Mouse (Mus musculus) cerebellum, adult (tissue): ENCODE results near the gene St13.

Source experiments
- ATAC-seq: cut with Nextera tagmentation; 2 replicates; pipeline ENCODE4 v1.9.2; 2017; ENCODE audit warnings: mild to moderate bottlenecking, moderate library complexity, mixed read lengths; ENCODE audit not compliant: insufficient number of reproducible peaks, low FRiP score, low TSS enrichment

Gene St13

DNA sequence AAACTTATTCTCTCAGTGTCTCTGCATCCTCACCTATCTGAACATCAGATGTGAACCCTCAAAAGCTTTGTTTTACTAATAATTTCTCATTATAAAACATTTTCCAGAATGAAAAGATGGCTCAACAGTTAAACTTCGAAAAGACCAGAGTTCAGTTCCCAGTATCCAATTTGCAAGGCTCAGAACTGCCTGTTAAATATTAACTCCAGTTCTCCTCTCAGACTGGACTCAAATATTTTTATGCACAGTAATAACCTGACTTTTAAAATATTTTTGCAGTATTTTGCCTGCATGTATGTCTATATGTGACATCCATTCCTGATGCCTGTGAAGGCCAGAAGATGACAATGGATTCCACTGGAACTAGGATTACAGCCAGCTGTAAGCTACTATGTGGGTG is 31.3 kb downstream of the St13 start:
- no peak for ATAC-seq

DNA sequence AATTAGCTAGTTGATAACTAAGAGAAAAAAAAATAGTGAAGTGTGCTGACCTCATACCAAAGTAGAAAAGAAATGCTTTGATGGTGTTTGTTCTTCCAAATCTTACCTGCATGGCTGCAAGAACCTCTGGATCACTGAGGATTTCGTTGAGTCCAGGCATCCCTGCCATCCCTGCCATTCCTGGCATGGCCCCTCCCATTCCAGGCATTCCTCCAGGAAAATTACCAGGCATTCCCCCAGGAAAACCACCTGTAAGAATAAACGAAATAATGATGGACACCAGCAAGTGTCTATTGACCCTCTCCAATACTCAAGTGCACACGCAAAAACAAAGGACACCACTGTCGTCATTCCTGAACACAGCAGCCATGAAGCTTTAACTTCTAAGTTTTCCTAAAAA is 33.6 kb downstream of the St13 start:
- ATAC-seq: no peak

DNA sequence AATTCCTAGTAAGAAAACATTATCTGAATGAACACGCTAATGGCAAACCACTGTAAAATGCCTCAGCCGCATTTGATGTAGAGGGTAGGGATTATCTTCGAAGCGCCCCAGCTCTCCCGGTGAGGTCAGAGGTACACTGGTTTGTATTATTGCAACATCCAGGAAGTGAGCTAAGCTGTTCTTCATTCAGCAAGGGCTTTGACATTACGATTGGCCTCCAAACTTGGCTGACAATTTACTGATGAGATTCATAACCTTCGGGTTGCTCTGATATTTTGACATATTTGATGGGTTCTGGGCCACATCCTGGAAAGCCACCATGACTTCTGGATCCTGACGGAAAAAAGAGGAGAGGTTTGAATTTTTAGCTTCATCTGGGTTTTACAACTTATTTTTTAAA is 34.6 kb downstream of the St13 start:
- ATAC-seq: no peak

DNA sequence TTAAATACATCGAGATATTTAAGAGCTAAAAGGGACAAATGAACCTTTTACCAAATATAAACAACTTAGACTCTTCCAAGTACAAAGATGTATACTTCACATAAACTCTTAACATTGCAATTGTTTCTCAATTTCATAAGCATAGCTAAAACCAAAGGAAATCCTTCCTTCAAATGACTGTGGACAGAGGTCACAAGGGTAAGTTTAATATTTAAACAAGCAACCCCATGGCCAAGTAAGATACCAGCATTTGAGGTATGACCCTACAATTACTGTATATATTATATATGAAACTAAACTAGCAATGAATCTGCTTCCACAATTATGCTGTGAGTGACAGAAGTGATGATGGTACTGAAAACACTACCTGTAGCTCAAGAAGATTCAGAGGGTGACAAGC is 35.6 kb downstream of the St13 start:
- no peak for ATAC-seq

DNA sequence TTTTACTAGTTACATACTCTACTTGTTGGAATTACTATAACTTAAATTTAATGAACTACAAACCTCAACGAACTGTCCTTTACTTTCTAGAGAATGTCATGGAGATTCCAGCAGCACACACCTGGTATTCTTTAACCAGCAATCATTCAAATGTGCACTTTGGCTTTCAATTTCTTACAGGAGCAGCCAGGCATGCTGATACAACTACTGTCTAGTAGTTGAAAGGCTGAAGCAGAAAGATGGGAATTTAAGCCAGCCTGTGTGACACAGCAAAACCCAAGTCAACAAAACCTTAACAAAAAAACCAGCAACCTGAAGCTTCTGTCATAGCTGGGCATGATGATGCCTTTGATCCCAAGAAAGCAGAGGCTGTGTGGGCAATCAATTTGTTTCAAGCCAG is 37.4 kb downstream of the St13 start:
- no peak for ATAC-seq

DNA sequence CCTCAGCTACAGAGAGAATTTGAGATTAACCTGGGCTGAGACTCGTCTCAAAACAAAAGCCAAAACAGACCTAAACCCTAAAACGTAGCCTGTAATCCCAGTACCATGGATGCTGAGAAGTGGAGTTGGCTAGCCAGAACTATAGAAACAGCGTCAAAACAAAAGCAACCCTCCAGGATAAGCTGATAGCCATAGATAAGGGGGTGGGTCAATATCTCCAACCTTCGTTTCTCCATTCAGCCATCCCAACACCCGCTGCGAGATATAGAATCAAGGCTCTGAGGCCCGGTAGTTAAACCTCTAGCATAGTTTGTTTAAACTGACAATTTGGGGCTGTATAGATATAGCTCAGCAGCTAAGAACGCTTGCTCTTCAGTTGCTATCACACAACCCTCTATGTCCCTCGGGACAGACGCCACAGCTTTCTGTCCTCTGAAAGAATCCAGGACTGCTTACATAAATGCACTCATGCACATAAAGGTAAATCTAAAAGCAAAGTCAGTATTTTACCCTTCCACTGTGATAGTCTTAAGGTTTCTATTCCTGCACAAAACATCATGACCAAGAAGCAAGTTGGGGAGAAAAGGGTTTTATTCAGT is 38.4 kb downstream of the St13 start:
- ATAC-seq: no peak

DNA sequence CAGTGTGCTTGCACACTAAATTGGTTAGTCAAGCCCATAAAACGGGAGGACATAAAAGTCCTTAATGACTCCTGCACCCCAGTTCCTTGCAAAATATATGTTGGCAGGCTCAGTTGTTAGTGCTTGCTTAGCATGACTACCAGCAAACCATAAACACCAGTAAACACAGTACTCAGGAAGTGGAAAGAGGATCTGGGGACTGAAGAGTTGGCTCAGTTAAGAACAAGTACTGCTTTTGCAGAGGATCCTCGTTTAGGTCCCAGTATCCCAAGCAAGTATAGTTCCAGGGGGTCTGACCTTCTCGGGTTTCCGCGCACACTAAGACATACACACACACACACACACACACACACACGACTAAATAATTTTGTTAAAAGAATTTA is 38.9 kb downstream of the St13 start:
- ATAC-seq: no peak; the same call in 1 of the 2 replicates

DNA sequence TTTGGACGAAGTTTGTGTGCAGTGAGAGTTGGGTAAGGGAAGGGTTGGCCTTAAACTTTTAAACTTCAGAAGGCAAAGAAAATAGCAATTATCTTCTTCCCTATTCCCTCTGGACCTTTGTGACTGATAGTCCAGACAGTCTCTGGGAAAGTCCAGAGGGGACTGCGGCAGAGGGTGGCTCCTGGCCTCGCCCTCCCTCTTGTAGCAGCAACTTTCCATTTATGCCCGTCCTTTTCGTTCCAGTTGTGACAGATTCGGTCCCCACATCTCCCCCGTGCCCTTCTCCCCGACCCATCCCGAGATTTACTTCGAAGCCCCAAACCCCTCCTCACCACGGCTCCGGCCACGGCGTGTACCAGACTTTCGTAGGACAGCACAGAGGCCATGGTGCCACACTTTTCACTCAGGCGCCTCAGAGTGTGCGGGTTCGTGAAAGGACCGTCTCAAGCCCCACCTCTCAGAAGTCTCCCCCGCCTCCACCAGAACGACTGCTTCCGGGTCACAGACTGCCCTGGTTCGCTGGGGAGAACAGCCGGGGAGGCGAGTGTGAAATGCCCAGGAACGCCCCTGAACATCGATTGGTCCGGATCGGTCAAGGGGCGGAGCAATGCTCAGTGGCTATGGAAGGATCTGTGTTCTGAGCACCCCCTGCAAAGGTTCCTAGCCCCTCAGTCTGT is 39.4 kb downstream of the St13 start, which contains the start of gene Slc25a17:
Slc25a17 (minus strand) TSS at position 468 of the 677 bp plus-strand sequence.
- peak; percentile 99 for ATAC-seq

DNA sequence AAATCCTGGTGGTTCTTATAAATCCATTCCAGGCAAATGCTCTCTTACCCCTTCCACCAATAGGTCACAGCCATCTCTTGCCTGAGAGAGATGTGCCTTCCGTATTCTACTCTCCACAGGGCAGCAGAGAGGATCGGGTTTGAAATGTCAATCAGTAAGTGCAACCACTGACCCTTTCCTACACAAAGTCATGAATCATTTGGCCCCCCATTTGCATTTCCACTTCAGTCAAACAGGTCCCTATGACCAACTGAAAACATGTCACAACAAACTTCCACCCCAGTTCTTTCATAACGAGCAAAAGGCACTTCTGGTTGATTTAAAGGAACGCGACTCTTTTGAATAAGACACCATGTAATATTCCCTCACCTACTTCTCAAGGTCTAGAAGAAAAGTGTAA is 40.5 kb downstream of the St13 start:
- no peak for ATAC-seq

DNA sequence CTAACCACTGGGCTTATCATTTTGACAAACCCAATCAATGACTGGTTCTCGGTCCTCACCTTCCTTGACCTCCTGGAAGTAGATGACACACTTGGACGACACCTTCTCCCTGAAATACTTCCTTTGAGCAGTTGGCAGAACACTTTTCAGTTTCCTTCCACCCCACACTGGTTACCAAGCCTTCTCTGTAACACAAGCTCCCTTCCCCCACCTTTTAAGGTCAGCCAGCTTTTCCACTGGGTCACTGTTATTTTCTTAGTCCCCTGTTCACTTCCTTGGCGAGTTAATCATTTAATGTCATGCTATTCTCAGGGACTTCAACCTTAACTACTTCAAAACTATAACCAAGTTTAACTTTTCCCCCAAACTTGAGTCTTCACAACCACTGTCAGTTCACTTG is 40.9 kb downstream of the St13 start:
- ATAC-seq: no peak

DNA sequence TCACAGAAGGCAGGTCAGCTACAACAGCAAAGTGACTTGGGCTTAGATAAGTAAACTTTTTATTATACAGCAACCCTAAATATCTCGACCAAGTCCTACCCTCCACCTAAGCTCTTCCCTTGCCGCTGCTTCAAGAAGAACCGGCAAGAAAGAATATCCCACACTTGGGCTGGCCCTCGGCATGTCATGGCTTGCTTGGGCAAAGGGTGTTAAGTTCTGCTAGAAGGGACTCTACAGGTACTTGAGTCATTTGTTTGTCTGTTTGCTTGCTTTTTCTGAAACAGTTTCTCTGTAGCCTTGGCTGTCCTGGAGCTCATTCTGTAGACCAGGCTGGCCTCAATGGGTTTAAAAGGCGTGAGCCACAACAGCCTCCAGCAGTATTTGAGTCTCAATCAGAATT is 42.9 kb downstream of the St13 start:
- no peak for ATAC-seq

DNA sequence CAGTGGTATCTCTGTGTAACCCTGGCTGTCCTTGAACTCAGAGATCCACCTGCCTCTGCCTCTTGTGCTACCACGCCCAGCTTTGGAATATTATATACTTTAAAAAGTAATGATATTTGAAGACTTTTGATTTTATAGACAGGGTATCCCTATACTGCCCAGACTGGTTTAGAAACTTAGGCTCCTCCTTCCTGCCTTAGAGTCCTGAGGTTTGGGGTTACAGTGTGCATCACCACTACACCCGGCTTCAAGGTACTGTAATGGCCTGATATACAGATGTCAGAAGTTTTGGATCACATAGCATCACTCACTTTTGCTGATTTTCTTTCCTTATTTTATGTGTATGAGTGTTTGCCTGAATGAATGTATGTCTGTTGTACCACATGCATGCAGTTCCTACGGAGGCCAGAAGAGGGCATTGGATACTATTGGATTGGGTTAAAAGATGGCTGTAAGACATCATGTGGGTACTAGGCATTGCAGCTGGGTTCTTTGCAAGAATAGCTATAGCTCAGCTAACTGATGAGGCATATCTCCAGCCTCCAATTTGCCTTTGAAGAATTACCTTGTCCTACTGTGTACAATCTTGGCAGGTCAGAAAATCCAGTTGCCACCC is 44.6 kb downstream of the St13 start:
- ATAC-seq: no peak

DNA sequence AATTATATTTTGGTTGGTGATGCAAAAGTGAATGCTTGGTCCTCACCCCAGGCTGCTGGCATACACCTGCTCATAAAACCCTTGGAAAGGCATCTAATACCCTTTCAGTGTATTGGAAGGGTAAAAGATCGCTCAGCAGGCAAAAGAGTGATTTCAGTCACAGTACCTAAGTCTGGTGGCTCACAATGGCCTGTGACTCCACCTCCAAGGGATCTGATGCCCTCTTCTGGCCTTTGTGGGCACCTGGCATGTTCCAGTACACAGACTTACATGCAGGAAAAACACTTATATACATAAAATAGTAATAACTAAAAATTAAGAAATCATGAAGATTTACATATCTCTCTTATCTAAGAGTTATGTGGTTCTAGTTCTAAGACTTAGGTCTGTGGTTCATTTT is 47.2 kb downstream of the St13 start:
- ATAC-seq: no peak

DNA sequence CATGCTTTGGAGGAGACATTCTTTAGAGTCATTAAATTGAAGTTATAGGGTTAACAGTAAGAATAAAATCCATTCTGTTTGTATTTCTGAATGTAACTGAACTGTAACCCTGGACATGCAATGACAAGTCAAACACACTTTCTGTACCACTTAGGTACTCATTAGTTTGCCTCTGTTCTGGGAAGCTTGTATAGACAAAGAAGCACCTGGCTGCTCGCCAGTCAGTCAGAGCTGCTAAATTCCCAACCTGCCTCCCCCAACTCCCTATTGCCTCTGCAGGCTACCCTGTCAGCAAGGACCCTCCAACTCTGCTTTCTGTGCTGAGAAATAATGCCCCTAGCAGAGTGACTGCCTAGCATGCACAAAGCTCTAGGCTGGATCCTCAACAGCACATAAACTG is 49.5 kb downstream of the St13 start:
- no peak for ATAC-seq

DNA sequence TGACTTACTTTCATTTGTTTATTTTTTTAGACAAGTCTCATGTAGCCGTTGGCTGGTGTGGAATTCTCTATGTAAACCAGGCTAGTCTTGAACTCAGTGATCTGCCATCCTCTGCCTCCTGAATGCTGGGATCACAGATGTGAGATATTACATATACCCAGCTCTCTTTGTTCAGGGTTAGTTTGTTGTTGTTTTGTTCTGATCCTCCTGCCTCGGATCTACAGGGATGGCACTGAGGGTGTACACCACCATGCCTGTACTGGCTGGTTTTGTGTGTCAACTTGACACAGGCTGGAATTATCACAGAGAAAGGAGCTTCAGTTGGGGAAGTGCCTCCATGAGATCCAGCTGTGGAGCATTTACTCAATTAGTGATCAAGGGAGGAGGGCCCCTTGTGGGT is 51.5 kb downstream of the St13 start:
- ATAC-seq: no peak

DNA sequence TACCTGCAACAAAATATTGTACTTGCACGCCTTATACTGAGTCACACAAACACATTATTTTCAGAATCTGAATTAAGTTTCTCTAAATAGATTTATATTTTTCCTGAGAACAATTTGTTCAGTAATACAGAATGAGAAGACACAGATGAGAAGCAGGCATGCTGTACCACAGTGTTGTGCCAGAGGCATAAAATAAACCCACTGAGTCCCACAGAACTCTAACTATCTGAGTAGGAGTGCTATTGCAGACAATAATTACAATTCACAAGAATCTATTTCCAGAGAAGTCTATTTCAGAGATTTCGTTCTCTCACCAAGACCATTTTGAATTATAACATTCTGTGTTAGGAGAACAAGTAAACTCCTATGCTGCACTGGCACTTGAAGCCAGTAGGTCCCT is 52.4 kb downstream of the St13 start:
- ATAC-seq: no peak

DNA sequence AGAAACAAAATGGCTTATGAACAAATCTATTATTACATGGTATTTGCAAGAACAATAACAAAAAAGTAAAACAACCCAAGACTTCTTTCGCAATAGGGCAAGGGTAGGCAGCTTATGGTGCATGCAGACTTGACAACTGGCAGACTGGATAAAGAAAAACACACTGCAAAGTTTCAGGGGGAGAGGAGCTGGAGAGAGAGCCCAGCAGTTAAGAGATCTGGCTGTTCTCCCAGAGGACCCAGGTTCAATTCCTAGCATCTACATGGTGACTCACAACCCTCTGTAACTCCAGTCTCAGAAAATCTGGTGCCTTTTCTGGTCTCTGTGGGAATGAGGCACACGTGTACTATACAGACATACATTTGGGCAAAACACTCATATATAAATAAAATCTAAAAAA is 58.5 kb downstream of the St13 start:
- ATAC-seq: no peak

DNA sequence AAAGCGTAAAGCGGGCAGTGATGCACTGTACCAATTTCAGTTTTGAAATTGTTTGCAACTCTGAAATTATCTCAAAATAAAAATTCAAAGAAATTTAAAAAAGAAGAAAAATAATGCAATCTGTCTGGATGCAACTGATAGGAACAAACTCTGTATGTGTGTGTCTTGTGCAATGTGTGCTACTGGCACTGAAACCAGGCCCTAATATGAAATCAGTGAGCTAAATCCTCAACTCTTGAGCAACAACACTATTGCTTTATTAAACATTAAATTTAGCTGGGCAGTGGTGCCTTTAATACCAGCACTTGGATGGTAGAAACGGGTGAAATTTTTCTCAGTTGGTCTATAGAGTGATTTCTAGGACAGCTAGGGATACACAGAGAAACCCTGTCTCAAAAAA is 60.7 kb downstream of the St13 start:
- no peak for ATAC-seq

DNA sequence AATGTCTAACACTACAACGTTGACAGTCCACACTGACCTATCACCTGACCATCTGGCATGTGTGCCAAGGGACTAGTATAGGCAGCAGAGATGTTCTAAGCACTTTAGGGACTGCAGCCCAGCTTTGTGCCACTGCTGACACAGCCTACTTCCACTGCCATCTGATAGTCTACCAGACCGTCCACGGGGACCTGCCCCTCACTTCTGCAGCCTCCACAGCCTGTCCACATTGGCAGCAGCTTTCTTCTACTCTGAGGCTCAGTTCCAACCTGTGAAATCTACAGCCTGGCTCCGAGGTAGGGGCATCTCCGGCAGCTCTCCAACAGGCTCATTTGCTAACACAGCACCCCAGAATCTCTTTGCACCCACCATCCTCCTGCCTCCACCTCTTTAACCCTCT is 63.4 kb downstream of the St13 start:
- ATAC-seq: peak; percentile 85; the same call in 1 of the 2 replicates

DNA sequence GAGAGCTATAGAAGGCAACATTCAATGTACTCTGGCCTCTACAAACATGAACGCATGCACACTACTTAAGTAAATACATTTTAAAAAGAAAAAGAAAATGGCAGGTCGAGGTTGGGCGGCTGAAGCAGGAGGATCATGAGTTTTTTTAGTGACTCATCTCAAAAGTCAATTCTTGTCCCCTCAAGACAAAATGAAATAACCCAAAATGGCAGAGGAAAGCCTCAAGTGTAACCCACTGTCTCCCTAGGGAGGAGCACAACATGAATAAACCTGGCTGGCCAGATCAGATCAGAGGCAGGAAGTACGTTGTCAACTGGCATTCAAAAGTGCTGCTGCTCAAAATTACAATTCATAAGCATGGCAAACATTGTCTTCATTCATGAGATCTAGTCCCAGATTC is 67.4 kb downstream of the St13 start:
- no peak for ATAC-seq

DNA sequence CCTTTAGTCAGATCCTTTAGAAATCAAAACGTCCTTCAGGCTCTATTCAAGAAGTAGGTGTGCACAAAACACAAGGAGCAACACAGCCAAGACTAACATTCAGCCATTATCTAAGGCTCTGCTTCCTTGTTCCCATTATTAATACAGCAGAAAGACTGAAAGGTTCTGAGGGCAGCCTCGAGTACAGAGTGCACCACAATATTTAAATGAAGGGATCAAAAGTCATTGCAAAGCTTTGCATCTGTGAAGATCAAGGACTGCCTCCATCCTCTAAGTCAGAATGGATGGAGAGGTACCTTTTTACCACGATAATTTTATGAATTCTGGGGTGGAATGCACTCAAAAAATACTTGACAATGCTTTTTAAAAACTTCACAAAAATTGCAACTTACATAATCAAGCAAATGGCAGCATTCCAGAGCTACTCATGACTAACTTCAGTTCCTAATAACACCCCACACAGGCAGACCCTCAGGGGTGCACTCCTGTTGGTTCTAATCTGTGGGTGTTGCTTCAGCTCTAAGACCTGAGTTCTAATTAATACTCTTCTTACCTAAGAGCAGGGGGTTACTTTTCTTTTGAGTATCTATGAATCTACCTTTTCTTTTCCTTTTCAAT is 69.0 kb downstream of the St13 start:
- no peak for ATAC-seq
